In the genomic region with DNA sequence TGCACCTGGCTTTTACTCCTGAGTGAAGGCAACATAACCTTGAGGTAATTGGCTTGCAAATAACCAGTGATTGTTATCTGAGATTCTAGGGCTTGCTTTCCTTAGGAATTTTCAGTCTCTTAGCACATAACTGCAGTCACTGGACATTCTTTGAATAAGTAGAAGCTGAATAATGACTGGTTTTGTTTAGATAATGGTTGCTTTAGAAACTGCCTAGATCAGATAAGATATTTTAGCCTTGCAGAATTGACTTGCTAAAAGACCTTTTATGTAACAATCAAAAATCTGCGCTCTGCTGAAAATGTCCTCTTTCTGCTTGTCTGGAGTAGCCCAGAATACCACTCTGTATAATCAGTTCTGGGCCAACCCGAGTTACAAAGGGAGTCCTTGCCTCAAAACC, we compare ENCODE assay signal across 18 mouse cellular contexts. TPM values are rescaled to one million over a fixed set of nuclear protein-coding genes. Genes with fewer than 3 reads are reported as not detected.
"Had no signal": no experiment of that assay in that cellular context is flagged by ENCODE, and none has a peak within 500 bp of the region (broad histone marks: within the 10 kb centered on the region; RNA-seq: fewer than 3 reads in every experiment).

No protein-coding gene starts in this region.

- H3K36me3 ChIP-seq: kidney, embryonic 15.5 days; limb, embryonic 15.5 days; liver, embryonic 12.5 days; midbrain, embryonic 12.5 days; neural tube, embryonic 13.5 days had no signal

- H3K4me3 ChIP-seq: kidney, embryonic 15.5 days; limb, embryonic 15.5 days; liver, embryonic 12.5 days; midbrain, embryonic 12.5 days; neural tube, embryonic 13.5 days had no signal

- H3K9me3 ChIP-seq: kidney, embryonic 15.5 days; limb, embryonic 15.5 days; liver, embryonic 12.5 days; midbrain, embryonic 12.5 days; neural tube, embryonic 13.5 days had no signal

- ATAC-seq: liver, embryonic 12.5 days; midbrain, embryonic 16.5 days had no signal

- H3K4me2 ChIP-seq: kidney, embryonic 15.5 days; limb, embryonic 15.5 days; liver, embryonic 12.5 days; midbrain, embryonic 12.5 days; neural tube, embryonic 13.5 days had no signal

- H3K9ac ChIP-seq: kidney, embryonic 15.5 days; limb, embryonic 15.5 days; liver, embryonic 12.5 days; midbrain, embryonic 12.5 days; neural tube, embryonic 13.5 days had no signal

- H3K27me3 ChIP-seq: limb, embryonic 15.5 days; midbrain, embryonic 12.5 days; neural tube, embryonic 13.5 days had no signal

- H3K4me1 ChIP-seq: limb, embryonic 15.5 days; liver, embryonic 12.5 days; midbrain, embryonic 12.5 days; neural tube, embryonic 13.5 days had no signal

- H3K27ac ChIP-seq: kidney, embryonic 15.5 days; limb, embryonic 15.5 days; liver, embryonic 12.5 days; midbrain, embryonic 12.5 days; neural tube, embryonic 13.5 days had no signal

- DNase-seq: kidney, adult 18-20 months; kidney, postnatal 25 days; layer of hippocampus, adult 9-11 months; layer of hippocampus, postnatal 36 days; lung, postnatal 14 days; retina, postnatal 1 day; thymus, postnatal 36 days had no signal

RNA-seq across cellular contexts. Expression of a gene that starts 2.3 kb away (rescaled TPM):
- total RNA-seq: layer of hippocampus, postnatal 36 days; left cerebral cortex, adult 8-10 months; left cerebral cortex, postnatal 25 days; megakaryocyte-erythroid progenitor cell, adult 5-6 weeks had no signal
- polyA plus RNA-seq: kidney, embryonic 15.5 days; limb, embryonic 11.5 days; limb, embryonic 15.5 days; liver, embryonic 12.5 days; liver, embryonic 16.5 days; midbrain, embryonic 12.5 days; midbrain, embryonic 16.5 days; neural tube, embryonic 13.5 days had no signal

RNA-seq across cellular contexts. Expression of a gene that starts 19.5 kb away (rescaled TPM):
- total RNA-seq: left cerebral cortex, postnatal 25 days; megakaryocyte-erythroid progenitor cell, adult 5-6 weeks had no signal
- polyA plus RNA-seq: kidney, embryonic 15.5 days; limb, embryonic 15.5 days; liver, embryonic 12.5 days; liver, embryonic 16.5 days; midbrain, embryonic 12.5 days; neural tube, embryonic 13.5 days had no signal
